Mouse (Mus musculus): ENCODE results near the gene Tmem189.
A peak's percentile ranks its signal among the peaks of the same experiment; 100 is the strongest.

Gene Tmem189

GRCm38 (mm10) chr2:167685137-167685536, 4.5 kb downstream of the Tmem189 start:
- peak; percentile 70 for DNase-seq (ENCODE audit: extremely low read depth, insufficient read length, low spot score)

GRCm38 (mm10) chr2:167683721-167684120, 5.9 kb downstream of the Tmem189 start:
- peak; percentile 42 for DNase-seq (ENCODE audit: extremely low read depth, insufficient read length, low spot score)

DNA sequence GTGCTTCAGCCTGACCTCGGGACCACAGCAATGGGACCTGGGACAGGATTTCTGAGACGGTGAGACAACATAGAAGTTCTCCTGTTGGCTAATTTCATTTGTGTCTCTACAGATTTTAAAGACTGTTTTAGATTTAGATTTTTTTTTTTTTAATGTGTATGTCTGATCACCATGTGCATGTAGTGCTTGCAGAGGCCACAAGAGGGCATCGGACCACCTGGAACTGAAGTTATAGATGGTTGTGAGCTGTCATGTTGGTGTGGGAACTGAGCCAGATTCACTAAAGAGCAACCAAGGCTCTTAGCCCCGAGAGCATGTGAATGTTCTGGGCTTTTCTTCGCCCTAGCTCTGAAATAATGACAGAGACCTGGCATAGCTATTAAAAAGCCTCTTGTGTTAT, 9.0 kb downstream of the Tmem189 start:
- no peak for DNase-seq (ENCODE audit: extremely low read depth, insufficient read length, low spot score)

GRCm38 (mm10) chr2:167679902-167680430, 9.7 kb downstream of the Tmem189 start:
- peak; percentile 89 for DNase-seq (ENCODE audit: extremely low read depth, insufficient read length, low spot score)

DNA sequence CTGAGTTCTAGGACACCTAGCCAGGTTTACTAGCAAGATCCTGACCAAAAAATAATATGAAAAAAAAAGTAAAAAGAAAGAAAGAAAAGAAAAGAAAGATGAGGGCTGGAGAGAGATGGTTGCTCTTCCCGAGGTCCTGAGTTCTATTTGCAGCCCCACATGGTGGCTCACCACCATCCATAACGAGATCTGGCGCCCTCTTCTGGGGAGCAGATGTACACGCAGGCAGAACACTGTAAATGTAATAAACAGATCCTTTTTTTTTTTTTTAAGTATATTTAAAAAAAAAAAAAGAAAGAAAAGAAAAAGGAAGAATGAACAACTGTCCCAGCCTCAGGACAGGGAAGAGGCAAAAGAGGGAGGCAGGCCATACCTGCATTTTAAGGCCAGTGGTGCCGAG, 11.0 kb downstream of the Tmem189 start:
- no peak for DNase-seq (ENCODE audit: extremely low read depth, insufficient read length, low spot score)

DNA sequence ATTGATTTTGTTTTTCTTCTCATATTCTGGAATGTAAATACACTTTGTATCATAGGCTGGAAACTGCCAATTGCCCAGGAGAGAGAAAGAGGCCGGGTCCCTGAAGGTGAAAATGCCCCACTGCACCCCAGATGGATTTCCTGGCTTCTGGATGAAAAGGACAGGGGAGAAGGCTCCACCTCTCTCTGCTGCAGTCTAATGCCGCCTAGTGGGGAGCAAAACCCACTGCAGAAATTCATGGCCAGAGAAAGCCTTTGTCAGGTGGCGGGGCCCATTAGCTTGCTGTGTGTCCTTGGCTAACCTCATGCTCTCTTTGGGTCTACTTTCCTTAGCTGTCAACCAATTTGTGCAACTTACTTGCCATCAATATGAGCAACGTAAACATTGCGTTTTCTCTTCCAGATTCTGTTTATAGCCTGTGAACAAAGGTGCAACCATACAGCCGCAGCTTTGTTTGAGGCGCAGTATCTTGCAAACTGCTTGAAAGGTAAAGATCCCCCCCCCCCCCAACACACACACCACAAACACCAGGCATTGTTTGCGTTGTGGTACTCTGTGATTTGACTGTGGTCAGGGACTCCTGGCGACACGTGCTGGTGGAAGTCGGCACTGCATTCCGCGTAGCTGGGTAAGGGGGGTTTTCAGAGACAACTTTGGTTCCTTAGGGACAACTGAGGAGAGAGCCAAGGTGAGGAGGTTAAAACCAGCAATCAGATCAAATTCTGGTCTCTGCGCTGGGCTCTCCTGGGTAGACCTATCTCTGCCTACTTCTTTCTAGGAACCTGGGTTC, 14.3 kb downstream of the Tmem189 start:
- no peak for DNase-seq (ENCODE audit: extremely low read depth, insufficient read length, low spot score)

DNA sequence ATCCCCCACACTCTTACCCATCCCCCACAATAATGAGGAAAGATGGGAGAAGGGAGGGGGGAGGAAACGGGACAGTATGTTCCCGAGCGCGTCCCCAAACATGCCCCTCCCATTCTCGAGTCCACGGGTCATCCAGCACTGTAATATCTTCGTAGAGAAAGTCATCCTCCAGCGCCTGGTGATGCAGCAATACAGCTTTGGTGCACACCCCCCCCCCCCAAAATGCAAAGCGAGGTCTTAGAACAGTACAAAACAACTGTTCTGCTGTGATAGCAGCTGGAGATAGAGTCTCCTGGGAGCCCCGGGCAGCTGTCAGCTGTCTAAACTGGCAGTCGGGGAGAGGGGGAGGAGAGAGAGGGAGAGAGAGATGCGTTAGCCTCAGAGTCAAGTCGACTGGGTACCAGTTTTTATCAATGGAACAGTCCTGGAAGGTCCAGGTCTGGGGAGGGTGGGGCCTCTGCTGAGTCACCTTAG, 17.4 kb downstream of the Tmem189 start:
- DNase-seq (ENCODE audit: extremely low read depth, insufficient read length, low spot score): no peak

DNA sequence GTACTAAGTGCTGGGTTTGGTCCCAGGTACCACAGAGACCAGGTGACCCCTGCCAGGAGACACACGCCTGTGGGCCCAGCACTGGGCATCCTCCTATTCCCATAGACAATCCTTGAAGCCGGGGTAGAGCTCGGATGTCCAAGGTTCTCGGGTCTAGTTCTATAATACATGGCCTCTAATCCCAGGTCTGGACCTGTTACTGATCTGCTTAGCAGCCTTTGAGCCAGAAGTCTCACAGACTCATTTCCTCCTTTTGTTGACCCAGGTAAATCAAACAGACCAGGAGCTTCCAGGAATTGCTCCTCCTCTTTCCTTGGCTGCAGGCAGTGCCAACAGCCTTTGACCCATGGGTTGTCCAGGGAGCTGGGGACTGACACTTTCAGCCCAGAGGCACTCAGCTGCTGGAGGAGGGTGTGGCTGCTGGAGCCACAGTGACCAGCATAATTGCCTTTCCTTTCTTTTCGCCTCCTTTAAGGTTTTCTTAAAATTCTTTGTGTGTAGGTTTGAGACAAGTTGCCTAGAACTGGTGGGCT, 18.5 kb downstream of the Tmem189 start:
- DNase-seq (ENCODE audit: extremely low read depth, insufficient read length, low spot score): no peak

DNA sequence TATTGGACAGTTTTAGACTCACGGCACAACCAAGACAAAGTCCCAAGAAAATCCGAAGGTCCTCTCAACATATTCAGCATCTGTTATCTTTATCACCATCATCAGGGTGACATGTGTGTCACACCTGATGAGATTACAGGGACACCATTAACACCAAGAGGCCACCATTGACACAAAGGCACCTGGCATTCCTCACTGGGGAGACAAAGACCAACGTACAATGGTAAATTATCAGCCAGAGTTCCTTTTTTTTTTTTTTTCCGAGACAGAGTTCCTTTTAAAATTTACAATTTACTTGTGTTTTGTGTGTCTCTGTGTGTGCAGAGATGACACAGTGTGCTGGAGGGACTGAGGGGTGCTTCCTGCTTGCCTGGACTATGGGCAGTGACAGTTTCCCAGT, 20.2 kb downstream of the Tmem189 start:
- DNase-seq (ENCODE audit: extremely low read depth, insufficient read length, low spot score): no peak

DNA sequence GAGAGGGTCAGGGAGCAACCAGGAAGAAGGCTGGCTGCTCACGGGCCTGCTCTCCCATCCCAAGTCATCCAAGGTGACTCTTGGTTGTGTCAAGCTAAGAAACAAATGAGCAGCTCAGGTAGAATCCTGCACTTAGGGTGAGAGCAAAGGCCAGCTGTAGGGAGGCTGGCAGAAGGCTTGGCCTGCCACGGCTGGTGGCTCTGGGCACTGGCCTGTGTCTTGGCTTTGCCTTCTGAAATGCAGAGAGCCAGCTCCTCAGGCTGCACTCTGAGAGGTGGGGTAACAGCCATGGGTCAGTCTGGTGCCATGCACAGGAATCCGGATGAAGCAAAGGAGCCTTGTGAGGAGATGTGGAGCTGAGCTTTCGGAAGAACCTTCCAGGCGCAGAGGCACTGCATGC, 21.2 kb downstream of the Tmem189 start:
- no peak for DNase-seq (ENCODE audit: extremely low read depth, insufficient read length, low spot score)

DNA sequence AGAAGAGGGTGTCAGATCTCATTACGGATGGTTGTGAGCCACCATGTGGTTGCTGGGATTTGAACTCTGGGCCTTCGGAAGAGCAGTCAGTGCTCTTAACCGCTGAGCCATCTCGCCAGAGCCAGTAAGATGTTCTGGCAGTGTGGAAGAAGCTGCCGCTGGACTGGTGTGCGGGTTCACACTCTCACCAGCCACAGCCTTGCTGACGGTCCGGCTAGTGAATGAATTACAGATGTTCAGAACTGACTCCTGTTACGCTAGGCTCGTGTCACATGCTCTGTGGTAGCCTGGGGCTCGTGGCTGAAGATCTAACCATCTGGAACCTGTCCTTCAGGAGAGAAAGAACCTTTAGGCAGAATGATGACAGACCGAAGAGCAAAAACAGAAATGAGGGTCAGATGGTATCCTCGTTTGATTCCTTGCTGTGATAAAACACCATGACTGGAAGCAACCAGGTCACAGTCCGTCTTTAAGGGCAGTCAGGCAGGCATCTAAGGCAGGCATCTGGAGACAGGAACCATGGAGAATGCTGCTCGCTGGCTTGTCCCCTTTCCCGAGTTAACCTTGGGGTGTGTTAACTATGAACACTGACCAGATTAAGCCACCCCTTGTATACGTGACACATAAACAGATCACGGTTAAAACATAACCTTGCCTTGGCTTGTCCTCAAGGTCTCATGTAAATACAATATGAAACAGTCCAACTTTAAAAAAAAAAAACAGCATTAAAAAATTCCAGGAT, 23.5 kb downstream of the Tmem189 start:
- DNase-seq (ENCODE audit: extremely low read depth, insufficient read length, low spot score): no peak

GRCm38 (mm10) chr2:167662713-167663112, 26.9 kb downstream of the Tmem189 start:
- no peak for DNase-seq (ENCODE audit: extremely low read depth, insufficient read length, low spot score)

DNA sequence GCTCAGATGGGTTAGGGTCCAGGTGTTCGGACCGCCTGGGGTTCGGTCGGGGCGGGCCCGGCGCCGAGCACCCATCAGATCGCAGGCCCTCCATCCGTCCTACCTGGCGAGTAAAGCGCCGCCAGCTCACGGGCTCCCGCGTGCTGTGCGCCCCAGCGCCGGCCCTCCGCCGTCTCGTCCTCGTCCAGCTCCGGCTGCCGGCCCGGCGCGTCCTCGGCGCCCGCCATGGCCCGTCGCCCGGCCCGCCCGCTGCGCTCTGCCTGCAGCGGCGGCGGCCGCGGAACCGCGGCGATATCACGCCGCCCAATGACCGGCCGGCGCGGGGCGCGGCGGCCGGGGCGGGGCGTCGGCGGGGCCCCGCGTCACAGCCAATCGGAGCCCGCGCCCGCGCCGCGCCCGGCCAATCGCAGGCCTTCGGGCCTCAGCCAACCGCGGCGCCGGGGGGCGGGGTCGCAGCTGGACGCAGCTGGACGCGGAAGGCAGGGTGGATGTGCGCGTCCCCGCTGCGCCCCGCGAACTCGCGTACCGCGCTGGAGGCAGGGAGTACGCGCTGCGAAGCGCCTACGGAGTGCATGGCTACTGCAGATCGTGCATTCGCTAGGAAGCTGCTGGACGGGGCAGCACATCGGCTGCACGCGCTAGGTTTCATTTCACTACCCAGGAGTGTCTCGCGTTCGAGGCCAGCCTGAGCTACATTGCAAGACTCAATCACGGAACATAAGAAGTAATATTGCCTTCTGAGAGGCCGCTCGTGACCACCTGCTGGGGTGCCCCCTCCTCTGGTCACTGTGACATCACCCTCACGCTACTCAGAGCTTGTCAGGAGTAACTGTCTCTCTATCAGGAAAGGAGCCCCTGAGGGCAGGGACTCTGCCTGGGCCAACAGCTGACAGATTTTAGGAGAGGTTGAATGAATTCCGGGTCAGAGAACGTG, 28.1 kb downstream of the Tmem189 start, which contains the start of gene Gm20431:
Gm20431 (minus strand) TSS at position 227 of the 934 bp plus-strand sequence.
- DNase-seq (ENCODE audit: extremely low read depth, insufficient read length, low spot score): peak; percentile 93

GRCm38 (mm10) chr2:167660611-167660971, 29.0 kb downstream of the Tmem189 start:
- peak; percentile 57 for DNase-seq (ENCODE audit: extremely low read depth, insufficient read length, low spot score)

GRCm38 (mm10) chr2:167659847-167660610, 29.6 kb downstream of the Tmem189 start:
- DNase-seq (ENCODE audit: extremely low read depth, insufficient read length, low spot score): peak; percentile 77

DNA sequence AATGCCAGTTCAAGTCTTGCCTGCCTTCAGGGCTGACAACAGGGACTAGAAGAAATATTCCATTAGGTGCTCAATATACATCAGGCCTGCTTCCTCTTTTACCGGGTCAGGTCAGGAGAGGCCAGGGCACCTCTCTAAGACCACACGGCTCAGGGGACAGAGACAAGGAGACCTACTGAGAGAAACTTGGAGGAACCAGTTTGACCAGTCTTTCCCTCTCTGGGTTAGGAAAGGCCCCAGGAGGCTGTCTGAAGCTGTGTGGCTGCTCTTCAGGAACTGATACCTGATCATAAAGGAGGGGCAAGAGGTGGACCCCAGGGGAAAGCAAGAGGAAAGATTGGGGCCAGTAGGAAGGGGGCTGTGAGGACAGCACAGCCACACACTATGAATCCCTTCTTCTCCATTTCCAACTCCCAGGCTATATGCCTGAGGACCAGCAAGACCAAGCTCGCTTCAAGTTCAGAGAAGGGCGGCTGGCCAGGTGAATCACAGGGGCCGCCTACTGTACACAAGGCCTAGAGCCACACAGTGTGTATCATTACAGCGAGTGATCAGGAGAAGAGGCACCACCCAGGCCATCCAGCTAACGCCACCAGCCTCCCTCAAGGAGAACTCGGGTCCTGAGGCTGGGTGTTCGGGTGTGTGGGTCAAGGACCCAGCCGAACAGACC, 30.3 kb downstream of the Tmem189 start:
- no peak for DNase-seq (ENCODE audit: extremely low read depth, insufficient read length, low spot score)

DNA sequence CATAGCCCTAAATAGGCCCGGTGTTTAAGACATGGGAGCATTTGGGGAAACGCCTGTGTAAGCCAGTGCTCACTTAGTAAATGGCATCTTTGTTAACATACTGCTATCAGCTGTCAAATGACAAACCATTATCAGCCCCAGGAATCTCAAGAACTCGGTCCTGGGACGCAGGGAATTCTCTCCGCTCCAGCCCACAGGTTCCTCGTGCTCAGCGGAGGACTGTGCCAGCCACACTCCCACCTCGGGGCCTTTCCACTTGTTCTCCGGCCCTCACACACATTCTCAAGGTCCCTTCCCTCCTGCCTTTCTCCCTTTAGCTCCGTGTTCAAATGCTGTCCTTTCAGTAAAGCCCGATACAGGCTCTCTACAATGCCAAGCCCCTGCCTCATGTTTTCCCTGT, 30.9 kb downstream of the Tmem189 start:
- no peak for DNase-seq (ENCODE audit: extremely low read depth, insufficient read length, low spot score)

GRCm38 (mm10) chr2:167657973-167658372, 31.6 kb downstream of the Tmem189 start:
- no peak for DNase-seq (ENCODE audit: extremely low read depth, insufficient read length, low spot score)

Data from 3134 (cell line).